Mouse (Mus musculus): Measurements from ENCODE around the gene Atp2b1. TPM values are rescaled to one million over a fixed set of nuclear protein-coding genes. Genes with fewer than 3 reads are reported as not detected.

Atp2b1 gene
- total RNA-seq, 2 experiments from 2014 or later = 686 to 742 TPM

DNA sequence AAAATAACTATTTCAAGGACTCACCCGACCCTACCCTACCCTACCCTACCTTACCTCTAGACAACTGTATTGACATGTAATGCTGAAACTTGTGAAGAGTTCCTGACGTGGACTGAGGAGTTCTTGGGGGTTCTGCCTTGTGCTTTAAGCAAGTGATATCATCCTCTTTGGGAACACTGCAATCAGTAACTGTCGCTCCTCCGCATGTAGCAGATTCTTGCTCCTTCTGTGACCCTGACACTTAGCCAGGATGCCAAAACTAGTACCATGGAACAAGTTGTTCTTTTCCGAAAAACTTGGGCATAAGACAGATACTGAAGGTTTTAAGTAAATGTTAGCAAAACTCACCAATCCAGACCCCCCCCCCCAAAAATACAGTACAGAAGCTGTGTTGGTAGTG, 97.9 kb downstream of the Atp2b1 start:
- no peak for TF ChIP-seq CTCF (IDR thresholded peaks at IDR 0.05)
- Histone ChIP-seq H3K27ac (no peak overlapping the region), H3K4me3 (no peak overlapping the region)
- DNase-seq (ENCODE audit: extremely low spot score in 1 of 2, low spot score in 2 of 2) = no peak
- intact Hi-C loops (cut with DNase I) = no loop called here

DNA sequence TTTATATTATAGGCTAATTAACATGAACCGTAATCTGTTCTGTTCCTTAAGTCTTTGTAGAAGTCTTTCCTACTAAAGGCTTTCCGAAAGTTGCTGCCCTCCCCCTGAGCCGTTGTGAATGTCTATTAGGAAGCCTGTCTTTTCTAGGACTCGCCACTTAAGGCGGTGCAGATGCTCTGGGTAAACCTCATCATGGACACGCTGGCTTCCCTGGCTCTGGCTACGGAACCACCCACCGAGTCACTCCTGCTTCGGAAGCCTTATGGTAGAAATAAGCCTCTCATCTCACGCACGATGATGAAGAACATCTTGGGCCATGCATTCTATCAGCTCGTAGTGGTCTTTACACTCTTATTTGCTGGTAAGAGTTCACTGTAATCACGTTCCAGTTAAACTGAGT, 100.5 kb downstream of the Atp2b1 start:
- H3K4me3 ChIP-seq = no peak overlapping the region
- intact Hi-C loops (cut with DNase I) = no loop called here
- no peak for DNase-seq (ENCODE audit: extremely low spot score in 1 of 2, low spot score in 2 of 2)
- H3K27ac ChIP-seq = peak overlapping the region; percentile 2; the same call in 1 of the 2 replicates
- TF ChIP-seq CTCF (IDR thresholded peaks at IDR 0.05) = no peak

DNA sequence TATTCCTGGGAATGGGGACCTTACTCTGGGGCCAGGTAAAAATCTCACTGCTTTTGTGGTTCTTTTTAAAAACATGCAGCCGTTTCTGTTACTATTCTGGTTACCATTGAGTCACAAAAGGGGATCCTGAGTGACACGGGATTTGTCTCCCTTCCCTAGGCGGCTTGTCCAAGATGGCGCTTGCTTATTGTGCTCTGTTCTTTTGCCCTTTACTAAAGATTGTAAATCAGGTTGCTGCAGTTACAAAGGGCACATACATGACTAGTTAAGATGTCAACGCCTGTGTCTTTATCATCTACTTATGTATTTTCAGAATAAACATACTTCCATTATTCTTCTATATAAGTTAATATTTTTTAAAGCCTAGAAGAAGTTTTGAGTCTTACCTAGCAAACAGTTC, 102.8 kb downstream of the Atp2b1 start:
- Histone ChIP-seq H3K4me3 (no peak overlapping the region), H3K27ac (peak overlapping the region; percentile 44; the same call in 1 of the 2 replicates)
- DNase-seq (ENCODE audit: extremely low spot score in 1 of 2, low spot score in 2 of 2) = no peak
- TF ChIP-seq CTCF (IDR thresholded peaks at IDR 0.05) = no peak
- intact Hi-C loops (cut with DNase I) = no loop called here

DNA sequence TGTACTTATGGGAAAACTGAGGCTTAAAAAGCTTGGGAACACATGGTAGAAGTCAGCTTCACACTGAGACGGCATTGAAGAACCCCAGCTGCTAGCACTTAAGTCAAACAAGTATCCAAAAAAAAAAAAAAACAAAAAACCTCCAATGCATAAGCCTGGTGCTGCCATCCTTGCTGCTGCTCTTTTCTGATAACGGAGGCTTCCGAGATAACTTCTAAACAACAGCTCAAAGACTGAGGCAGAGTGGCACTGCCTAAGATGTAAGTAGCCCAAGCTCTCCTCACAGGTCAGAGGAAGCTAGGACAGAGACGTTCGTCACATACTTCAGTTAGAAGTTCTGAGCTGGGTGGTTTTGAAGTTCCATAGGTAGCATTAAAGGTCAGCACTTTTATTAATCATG, 113.3 kb downstream of the Atp2b1 start:
- TF ChIP-seq CTCF (IDR thresholded peaks at IDR 0.05) = no peak
- intact Hi-C loops (cut with DNase I) = no loop called here

DNA sequence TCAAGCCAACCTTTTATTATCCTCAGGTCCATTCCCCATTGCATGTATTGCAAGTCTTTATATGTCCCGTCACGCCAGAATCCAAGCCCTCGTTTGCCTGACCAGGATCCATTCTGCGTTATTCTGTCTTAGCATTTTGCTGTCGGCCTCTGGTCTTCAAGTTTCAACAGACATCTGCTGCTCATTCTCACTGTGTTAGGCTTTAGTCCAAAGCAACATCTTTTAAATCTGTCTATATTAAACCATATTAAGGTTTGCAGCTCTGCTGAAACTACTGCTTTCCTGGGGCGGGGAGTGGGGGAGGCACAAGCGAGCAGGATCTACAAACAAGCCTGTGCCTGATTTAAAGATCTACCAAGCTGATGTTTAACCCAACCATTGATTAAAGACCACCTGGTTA, 115.6 kb downstream of the Atp2b1 start:
- intact Hi-C loops (cut with DNase I) = no loop called here
- DNase-seq (ENCODE audit: extremely low spot score in 1 of 2, low spot score in 2 of 2) = no peak
- Histone ChIP-seq H3K4me3 (no peak overlapping the region), H3K27ac (peak overlapping the region; percentile 44; the same call in 1 of the 2 replicates)
- no peak for TF ChIP-seq CTCF (IDR thresholded peaks at IDR 0.05)

More for the DNA sequence above, 113.3 kb downstream of the Atp2b1 start:
- Histone ChIP-seq H3K27ac (no peak overlapping the region), H3K4me3 (no peak overlapping the region)
- DNase-seq (ENCODE audit: extremely low spot score in 1 of 2, low spot score in 2 of 2) = no peak

DNA sequence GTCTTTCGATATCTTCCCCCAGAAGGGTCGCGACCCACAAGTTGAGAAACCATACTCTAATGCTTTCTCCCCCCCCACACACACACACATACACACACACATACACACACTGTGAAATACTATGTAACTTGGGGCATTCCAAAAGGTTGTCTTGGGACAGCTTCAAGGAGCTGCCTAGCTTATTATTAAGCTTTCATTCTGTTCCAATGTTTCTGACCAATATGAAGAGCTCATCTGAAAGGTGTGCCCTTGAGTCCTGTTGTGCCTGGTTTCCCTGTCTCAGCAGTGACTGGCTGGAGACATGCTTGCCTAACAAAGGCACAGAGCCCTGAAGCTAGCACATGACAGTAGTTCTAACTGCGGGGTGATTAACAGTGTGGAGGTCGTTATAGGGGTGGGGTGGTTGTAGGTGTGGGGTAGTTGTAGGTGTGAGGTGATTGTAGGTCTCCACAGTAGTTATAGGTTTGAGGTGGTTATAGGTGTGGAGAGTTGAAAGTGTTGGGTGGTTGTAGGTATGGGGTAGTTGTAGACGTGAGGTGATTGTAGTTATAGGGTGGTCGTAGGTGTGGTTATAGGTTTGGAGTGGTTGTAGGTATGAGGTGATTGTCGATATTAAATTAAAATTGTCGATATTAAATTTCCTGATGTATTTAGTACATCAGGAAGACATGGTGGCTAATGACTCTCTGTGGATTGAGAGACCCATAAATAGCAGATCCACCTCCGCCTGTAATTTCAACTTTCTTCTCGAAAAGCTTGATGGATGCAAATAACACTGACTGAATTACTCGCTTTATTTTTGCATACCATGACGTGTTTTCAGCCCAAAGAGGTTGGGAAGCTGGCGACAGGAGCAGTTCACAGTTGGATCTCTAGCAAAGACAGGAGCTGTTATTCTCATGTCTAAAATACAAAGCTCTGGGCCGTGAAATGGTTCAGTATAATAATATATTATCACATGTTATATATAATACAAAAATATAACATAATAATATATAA, 119.9 kb downstream of the Atp2b1 start:
- DNase-seq (ENCODE audit: extremely low spot score in 1 of 2, low spot score in 2 of 2) = no peak

DNA sequence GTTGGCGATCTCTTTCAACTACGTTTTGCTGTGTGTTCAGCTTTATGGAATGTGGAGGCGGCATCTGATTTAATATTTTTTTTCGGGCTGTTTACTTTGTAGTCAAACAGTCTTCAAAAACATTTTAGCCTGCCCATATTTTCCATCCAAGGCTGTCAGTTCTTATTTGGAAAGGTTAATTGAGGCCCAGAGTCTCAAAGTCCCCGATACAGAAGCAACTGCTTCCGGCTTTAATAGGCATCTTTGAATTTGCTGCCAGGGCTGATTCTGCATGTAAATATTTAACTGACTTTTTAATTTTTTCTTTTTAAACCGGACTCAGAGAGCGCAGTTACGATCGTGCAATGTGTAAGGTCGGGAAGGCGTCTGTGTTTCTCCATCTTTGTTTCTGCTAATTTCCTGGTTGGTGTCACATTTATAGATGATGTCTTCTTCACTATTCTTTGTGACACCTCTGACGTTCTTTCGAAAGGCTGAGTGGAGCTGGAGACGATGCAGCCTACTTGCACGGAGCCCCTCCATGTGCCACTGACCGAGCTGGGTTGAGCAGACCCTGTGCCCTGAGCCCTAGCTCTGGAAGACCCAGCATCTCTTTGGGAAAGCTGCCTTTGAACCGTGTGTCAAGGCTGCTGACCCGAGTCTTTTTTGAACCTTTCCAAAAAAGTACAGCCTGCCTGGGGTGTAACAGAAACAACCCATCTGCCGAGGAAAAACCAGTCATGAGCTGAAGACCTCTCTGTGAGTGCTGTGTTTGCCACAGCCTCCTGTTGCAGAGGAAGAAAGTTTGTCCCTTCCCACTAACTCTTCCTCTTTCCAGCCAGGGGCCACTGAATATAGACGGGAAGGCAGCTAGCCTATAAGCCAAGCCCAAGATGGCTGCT, 123.2 kb downstream of the Atp2b1 start:
- TF ChIP-seq CTCF (IDR thresholded peaks at IDR 0.05) = no peak
- no peak overlapping the region for H3K27ac ChIP-seq
- DNase-seq (ENCODE audit: extremely low spot score in 1 of 2, low spot score in 2 of 2) = no peak
- intact Hi-C loops (cut with DNase I) = no loop called here
- H3K4me3 ChIP-seq = no peak overlapping the region

More for the DNA sequence above, 119.9 kb downstream of the Atp2b1 start:
- no peak for TF ChIP-seq CTCF (IDR thresholded peaks at IDR 0.05)
- no peak overlapping the region for H3K27ac ChIP-seq
- intact Hi-C loops (cut with DNase I) = no loop called here
- H3K4me3 ChIP-seq = no peak overlapping the region

DNA sequence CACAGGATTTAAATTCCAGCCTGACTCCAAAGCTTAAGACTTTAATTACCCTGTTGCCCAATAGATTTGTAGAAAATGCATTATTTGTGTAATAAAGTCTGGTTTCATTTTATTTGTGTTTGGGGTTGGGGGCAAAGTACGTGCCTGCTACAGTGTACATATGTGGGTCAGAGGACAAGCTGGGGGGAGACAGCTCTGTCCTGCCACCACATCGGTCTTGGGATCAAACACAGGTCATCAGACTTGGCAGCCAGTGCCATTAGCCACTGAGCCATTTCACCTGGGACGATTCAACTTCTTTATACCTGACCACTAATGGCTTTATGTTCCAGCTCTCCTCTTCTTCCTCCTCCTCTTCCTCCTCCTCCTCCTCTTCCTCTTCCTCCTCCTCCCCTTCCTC, 124.7 kb downstream of the Atp2b1 start:
- no peak for TF ChIP-seq CTCF (IDR thresholded peaks at IDR 0.05)
- Histone ChIP-seq H3K27ac (no peak overlapping the region), H3K4me3 (no peak overlapping the region)
- no peak for DNase-seq (ENCODE audit: extremely low spot score in 1 of 2, low spot score in 2 of 2)
- intact Hi-C loops (cut with DNase I) = no loop called here

DNA sequence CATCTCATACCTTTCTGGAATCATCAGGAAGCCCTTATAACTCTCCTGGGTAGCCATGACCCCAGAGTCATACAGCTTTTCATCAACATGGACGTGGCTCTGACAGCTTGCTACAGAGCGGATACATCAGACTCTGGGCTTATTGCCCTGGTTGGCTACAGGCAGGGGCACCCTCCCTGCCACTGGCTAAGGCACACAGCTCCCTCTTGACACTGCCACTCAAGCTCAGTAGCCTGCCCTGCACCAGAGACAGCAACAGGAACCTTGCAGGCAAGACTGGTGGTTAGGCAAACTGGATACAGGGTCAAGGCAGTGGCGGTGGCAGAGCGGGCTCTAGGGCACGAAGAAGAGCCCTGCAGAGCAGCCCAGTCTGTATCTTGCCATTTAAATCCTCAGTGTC, 126.0 kb downstream of the Atp2b1 start:
- intact Hi-C loops (cut with DNase I) = no loop called here
- DNase-seq (ENCODE audit: extremely low spot score in 1 of 2, low spot score in 2 of 2) = no peak
- TF ChIP-seq CTCF (IDR thresholded peaks at IDR 0.05) = no peak
- Histone ChIP-seq H3K27ac (no peak overlapping the region), H3K4me3 (no peak overlapping the region)

DNA sequence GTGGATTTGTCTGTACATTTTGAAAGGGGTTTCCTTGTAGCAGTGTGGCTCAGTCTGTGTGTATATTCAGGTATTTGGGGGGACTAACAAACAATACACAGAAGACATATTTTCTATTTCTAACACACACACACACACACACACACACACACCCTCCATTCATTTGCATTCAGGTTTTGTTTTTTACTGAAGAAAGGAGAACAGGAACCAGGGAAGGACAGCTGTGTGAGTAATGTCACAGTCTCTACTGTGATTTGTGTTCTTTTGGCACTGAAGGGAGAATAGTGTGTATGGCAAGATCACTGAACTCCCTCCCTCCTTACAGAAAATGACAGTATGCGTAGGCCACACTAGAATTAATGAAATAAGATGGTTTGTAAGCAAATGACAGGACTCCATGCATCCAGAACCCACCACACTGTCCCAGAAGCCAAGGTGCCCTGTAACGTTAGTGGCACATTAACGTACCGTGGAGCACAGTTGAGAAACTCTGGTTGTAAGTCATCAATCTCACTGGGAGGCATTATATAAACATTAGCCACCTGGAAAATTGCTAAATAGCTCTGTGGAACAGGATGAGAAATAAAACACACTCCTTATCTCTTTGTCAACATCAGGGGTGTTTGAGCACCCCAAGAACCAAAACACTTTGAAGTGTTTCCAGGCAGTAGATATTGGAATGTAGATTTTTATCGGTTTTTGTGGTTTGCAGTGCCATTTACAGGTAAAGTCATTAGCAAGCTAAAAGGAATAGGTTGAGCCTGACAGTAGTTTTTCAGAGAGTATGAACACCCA, 132.7 kb downstream of the Atp2b1 start:
- DNase-seq (ENCODE audit: extremely low spot score in 1 of 2, low spot score in 2 of 2) = no peak
- Histone ChIP-seq H3K4me3 (no peak overlapping the region), H3K27ac (no peak overlapping the region)
- TF ChIP-seq CTCF (IDR thresholded peaks at IDR 0.05) = no peak
- intact Hi-C loops (cut with DNase I) = no loop called here

DNA sequence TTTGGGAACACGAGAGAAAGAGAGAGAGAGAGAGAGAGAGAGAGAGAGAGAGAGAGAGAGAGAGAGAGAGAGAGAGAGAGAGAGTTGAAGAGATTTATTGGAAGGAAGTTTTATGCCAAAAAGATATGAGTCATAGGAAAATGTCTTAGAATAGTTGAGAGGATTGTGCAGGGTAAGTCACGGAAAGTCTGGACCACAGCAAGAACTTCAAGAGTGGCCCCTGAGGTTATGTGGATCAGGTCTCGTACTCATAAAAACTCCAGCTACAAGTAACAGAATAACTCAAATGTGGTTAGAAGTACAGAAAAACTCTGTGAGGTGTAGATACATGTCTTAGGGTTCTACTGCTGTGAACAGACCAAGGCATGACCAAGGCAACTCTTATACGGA, 133.3 kb downstream of the Atp2b1 start:
- no peak for TF ChIP-seq CTCF (IDR thresholded peaks at IDR 0.05)
- H3K27ac ChIP-seq = no peak overlapping the region
- no peak overlapping the region for H3K4me3 ChIP-seq
- intact Hi-C loops (cut with DNase I) = no loop called here
- DNase-seq (ENCODE audit: extremely low spot score in 1 of 2, low spot score in 2 of 2) = no peak
